Mouse (Mus musculus): ENCODE measurements around the gene Slc35b2. TPM values are rescaled to one million over a fixed set of nuclear protein-coding genes. Genes with fewer than 3 reads are reported as not detected.

Slc35b2 gene
- polyA plus RNA-seq, 1 experiment from 2014 or later = 127 TPM

DNA sequence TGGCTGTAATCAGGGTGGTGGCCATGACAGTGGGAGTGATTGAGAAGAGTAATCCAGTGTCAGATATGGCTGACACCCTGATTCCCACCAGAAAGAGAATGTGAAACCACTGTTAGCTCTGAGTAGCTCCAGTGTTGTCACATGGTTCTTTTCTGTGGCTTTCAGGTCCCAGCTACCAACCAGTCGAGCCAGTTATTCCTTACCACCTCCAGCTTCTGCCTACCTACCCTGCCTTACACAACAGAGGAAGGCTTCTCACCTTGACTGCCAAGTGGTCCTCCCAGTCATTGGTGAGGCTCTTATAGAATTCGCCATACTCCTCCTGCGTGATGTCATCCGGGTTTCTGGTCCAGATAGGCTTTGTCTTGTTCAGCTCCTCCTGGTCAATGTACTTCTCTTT lies 6.3 kb downstream of the Slc35b2 start:
- Histone ChIP-seq H3K4me1 (peaks cover 59% of the 10 kb centered on the region), H3K4me2 (replicated peaks) (no peak overlapping the region), H3K4me3 (no peak overlapping the region)

DNA sequence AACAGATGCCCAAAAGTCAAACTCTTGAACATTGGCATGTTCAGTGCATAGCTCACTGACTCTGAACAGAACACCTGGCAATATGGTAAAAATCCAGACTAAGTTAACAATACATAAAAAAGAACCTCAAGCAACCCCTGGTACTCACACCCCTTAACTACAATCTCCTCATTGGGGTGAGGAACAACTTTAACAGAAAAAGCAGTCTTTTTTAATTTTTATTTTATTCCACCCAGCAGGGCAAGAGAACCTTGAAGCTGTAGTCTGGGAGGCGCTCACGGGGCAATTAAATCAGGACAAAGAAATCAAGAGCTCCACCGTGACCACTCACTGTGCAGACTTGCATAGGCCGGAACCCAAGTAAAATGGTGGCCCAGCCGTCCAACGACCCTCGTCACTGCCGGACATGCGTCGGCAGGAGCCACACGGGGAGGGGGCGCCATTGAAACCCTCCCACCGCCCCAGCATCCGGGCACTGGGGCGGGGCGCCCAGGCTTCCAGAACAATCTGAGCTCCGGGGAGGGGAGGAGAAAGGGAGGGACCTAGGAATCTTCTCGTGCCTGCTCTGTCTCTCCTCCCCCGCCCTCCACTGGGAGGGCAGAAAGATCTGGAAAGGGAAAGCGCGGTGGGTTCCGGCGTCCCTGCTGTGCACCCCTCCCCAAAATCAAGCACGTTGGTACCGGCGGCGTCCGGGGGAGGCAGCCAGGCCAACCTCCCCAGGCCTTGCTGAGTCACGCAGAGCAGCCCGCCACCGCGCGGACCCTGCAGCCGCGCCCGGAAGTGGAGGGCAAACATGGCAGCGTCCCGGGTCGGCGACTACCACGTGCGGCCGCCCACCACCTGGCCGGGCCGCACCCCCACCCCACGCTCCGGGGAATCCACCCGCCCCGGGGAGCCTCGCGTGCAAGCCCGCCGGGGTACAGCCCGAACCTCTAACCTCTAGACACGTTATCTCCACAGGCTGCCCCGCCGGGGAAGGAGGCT lies 8.7 kb downstream of the Slc35b2 start:
- H3K27ac ChIP-seq = peak overlapping the region; percentile 96
- H3K4me3 ChIP-seq = peak overlapping the region; percentile 100
- peaks cover 44% of the 10 kb centered on the region for H3K36me3 ChIP-seq
- peak overlapping the region; percentile 99 for H3K9ac ChIP-seq
- peak overlapping the region; percentile 82 for H3K4me2 ChIP-seq (replicated peaks)
- WGBS = under 1% methylated on average over 53 of the region's 57 CpGs
- peaks cover 38% of the 10 kb centered on the region for H3K4me1 ChIP-seq
- H3K9me3 ChIP-seq = no peaks in the 10 kb centered on the region
- peak; percentile 44 for ATAC-seq (ENCODE audit: low FRiP score, low read depth)
- H3K27me3 ChIP-seq = no peaks in the 10 kb centered on the region

More for the DNA sequence above, 6.3 kb downstream of the Slc35b2 start:
- Histone ChIP-seq H3K9me3 (no peaks in the 10 kb centered on the region), H3K36me3 (peaks cover 62% of the 10 kb centered on the region), H3K9ac (no peak overlapping the region), H3K27ac (no peak overlapping the region), H3K27me3 (no peaks in the 10 kb centered on the region)
- ATAC-seq (ENCODE audit: low FRiP score, low read depth) = no peak
- 83% methylated on average over 4 of the region's 4 CpGs for WGBS

DNA sequence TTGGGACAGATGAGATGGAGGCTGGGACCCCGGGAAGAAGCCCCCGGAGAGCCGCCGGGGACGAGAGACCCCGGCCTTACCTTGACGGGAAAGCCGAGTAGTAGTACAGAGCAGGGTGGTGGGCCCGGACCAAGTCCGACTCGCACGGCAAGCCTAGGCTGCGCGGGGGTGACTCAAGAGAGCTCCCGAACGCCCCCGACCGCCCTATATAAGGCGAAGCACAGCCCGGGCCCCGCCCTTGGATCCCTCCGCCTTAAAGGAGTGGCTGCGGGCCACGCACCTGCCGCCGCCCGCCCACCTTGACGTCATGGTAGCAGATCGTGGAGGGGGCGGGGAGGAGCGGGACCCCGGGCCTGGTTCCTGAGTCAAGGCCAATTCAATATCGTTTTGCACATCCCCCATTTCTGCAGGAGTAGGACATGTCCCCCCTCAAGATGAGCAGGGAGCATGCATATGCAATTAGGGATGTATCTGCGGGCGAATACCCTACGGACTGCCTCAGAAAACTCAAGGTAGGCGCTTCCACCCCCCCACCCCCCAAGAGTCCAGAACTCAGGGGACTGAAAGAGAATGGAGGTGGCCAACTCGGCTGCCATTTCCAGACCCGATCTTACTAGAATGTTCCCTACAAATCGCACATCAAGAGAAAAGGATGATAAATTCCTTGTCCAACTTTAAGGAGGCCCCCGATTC lies 9.6 kb downstream of the Slc35b2 start, which contains the start of gene Hsp90ab1:
Hsp90ab1 (minus strand) TSS at position 185 of the 693 bp plus-strand sequence.
- peak within 1 kb of the TSS; percentile 99 for H3K9ac ChIP-seq
- WGBS = under 1% methylated on average over 41 of the region's 41 CpGs
- peak; percentile 80 for ATAC-seq (ENCODE audit: low FRiP score, low read depth)

DNA sequence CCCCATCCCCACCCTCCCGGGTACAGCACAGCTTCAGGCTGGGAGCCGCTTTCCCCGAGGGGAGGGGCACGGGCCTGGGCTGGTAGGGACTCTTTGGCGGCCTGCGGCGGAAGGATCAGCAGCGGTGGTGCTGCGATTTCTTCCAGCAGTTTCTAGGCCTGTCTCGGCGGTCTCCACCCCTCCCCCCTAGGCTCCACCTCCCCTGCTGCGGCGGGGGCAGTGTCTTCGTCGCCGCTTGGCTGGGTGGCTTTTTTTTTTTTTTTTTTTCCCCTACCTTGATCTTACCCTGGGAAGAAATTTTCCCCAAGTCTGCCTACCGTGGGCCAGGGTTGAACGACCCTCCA lies 10.1 kb downstream of the Slc35b2 start:
- Histone ChIP-seq H3K9me3 (no peaks in the 10 kb centered on the region), H3K36me3 (peaks cover 30% of the 10 kb centered on the region), H3K27ac (peak overlapping the region; percentile 98), H3K4me3 (peak overlapping the region; percentile 100), H3K4me1 (peaks cover 34% of the 10 kb centered on the region), H3K27me3 (no peaks in the 10 kb centered on the region), H3K9ac (peak overlapping the region; percentile 88), H3K4me2 (replicated peaks) (peak overlapping the region; percentile 82)
- 0% methylated on average over 18 of the region's 18 CpGs for WGBS
- ATAC-seq (ENCODE audit: low FRiP score, low read depth) = peak; percentile 63

More for the DNA sequence above, 9.6 kb downstream of the Slc35b2 start, which contains the start of gene Hsp90ab1:
- Histone ChIP-seq H3K9me3 (no peaks in the 10 kb centered on the region), H3K36me3 (peaks cover 35% of the 10 kb centered on the region), H3K27me3 (no peaks in the 10 kb centered on the region), H3K4me2 (replicated peaks) (peak within 1 kb of the TSS; percentile 82), H3K27ac (peak within 1 kb of the TSS; percentile 98), H3K4me3 (peak within 1 kb of the TSS; percentile 100), H3K4me1 (peaks cover 34% of the 10 kb centered on the region)

DNA sequence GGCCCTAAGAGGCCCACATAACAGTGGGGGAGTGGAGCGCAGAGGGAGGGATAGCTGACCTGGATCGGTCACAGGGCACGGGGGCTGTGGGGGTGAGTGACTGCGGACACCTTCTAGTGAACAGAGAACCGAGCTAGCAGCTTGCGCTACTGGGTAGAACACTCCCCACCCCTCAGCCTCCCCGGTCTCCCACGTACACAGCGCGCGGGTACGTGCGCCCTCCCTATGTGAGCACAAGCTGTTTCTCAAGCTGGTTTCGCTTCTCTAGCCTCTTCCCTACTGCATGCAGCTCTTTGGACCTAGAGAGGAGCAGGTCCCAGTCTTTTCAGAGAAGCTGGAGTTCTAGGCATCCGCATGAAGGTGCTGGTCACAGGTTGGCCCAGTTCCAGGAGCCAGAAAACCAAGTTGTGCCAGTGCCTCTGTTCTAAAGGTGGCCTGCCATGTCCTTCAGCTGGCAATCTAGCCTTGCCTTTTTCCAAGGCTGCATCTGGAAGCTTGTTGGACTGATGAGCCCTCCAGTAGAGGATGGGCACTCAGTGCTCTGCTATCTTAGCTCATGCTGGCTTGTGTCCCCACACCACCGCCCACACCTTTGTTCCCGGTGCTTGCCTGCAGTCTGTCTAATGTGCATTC lies 10.6 kb downstream of the Slc35b2 start:
- peak overlapping the region; percentile 100 for H3K4me3 ChIP-seq
- ATAC-seq (ENCODE audit: low FRiP score, low read depth) = peak; percentile 35
- H3K36me3 ChIP-seq = peaks cover 25% of the 10 kb centered on the region
- peak overlapping the region; percentile 88 for H3K9ac ChIP-seq
- peak overlapping the region; percentile 98 for H3K27ac ChIP-seq
- WGBS = 4% methylated on average over 17 of the region's 17 CpGs
- H3K4me1 ChIP-seq = peaks cover 34% of the 10 kb centered on the region
- H3K4me2 ChIP-seq (replicated peaks) = peak overlapping the region; percentile 82
- H3K9me3 ChIP-seq = no peaks in the 10 kb centered on the region
- no peaks in the 10 kb centered on the region for H3K27me3 ChIP-seq

DNA sequence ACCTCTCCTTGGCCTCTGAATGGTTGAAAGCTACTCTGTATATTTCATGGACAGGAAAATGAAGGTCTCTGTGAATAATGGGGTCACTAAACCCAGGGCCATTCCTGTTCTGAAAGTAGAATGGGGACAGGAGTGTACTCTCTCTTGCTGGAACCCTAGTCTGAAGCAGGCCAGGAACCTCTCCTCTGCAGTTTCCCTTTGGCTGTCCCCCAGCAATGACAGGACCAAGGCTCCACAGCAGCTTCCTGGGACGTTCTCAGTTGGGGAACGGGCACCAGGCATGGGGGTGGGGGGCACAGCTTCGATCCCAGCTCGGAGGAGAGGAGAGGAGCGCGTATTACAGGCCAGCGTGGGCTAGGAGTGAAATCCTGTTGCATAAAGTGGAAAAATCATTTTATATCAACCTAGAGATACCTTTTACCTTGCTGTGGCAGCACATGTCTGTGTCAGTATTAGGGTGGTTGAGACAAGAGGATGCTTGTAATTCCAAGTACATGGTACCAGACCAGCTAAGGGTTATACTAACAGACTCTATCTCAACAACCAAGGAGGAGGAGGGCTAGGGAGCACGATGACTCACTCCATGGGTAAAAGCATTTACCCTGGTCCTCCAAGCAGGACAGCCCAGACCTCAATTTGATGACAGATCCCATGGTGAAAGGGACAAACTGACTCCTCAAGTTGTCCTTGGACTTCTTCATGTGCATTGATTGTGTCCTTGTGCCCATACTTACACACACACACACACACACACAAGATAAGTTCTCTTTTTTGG lies 11.6 kb downstream of the Slc35b2 start:
- Histone ChIP-seq H3K4me3 (no peak overlapping the region), H3K9me3 (no peaks in the 10 kb centered on the region), H3K9ac (no peak overlapping the region), H3K27ac (no peak overlapping the region), H3K36me3 (peaks cover 15% of the 10 kb centered on the region), H3K27me3 (no peaks in the 10 kb centered on the region), H3K4me1 (peaks cover 29% of the 10 kb centered on the region), H3K4me2 (replicated peaks) (peak overlapping the region; percentile 82; the same call in 1 of the 2 replicates)
- ATAC-seq (ENCODE audit: low FRiP score, low read depth) = no peak
- 95% methylated on average over 8 of the region's 8 CpGs for WGBS

DNA sequence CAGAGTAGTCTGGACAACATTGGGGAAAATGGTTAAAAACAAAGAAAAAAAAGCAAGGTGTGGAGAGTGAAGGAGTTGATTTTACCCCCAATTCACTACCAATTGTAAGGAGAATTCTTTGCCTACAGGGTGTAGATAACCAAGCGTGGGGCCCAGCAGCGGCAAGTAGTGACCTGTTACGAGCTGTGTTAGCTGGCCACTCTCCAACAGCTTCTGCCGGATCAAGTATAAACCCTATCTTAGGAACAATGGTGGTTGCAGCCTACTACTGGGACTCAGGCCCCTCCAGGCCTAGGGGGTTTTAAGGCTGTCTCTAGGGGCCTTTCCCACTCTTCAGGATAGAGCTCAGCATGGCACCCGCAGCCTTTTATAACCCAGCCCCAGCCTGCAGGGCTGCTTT lies 14.6 kb downstream of the Slc35b2 start:
- Histone ChIP-seq H3K27ac (no peak overlapping the region), H3K36me3 (no peaks in the 10 kb centered on the region), H3K27me3 (no peaks in the 10 kb centered on the region), H3K4me1 (peaks cover 20% of the 10 kb centered on the region), H3K9ac (no peak overlapping the region), H3K9me3 (no peaks in the 10 kb centered on the region), H3K4me3 (no peak overlapping the region), H3K4me2 (replicated peaks) (no peak overlapping the region)
- WGBS = 56% methylated on average over 5 of the region's 5 CpGs
- no peak for ATAC-seq (ENCODE audit: low FRiP score, low read depth)

DNA sequence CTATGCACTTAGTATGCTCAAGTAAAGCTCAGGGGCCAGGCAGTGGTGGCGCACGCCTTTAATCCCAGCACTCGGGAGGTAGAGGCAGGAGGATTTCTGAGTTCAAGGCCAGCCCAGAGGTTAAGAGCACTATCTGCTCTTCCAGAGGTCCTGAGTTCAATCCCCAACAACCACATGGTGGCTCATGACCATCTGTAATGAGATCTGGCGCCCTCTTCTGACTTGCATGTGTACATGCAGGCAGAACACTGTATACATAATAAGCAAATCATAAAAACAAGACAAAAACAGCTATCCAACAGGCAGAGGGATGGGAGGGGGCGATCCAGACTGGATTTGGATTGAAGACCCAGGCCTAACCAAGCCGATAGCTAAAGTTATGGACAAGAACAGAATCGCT lies 15.2 kb downstream of the Slc35b2 start:
- H3K4me3 ChIP-seq = no peak overlapping the region
- H3K4me2 ChIP-seq (replicated peaks) = no peak overlapping the region
- no peaks in the 10 kb centered on the region for H3K9me3 ChIP-seq
- no peak for ATAC-seq (ENCODE audit: low FRiP score, low read depth)
- no peaks in the 10 kb centered on the region for H3K36me3 ChIP-seq
- H3K27me3 ChIP-seq = no peaks in the 10 kb centered on the region
- 74% methylated on average over 7 of the region's 7 CpGs for WGBS
- peaks cover 22% of the 10 kb centered on the region for H3K4me1 ChIP-seq
- no peak overlapping the region for H3K9ac ChIP-seq
- no peak overlapping the region for H3K27ac ChIP-seq

DNA sequence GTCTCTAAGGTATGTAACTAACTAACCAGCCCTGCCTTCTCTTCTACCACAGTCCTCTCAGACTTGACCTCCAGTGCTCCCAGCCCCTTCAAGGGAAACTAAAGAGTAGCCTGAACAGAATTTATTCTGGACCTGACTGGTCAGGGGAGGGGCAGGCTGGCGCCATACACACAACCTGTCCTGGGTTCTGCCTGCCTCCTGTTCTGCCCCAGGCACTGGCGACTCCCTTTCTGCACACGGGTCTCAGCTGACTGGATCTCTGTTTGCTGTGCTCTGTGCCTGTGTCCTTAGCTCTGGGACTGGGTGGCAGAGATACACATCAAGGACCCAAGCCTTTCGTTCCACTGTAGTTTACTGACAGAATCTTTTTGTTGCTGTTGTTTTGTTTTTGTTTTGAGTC lies 15.9 kb downstream of the Slc35b2 start:
- no peaks in the 10 kb centered on the region for H3K9me3 ChIP-seq
- no peak overlapping the region for H3K4me2 ChIP-seq (replicated peaks)
- H3K36me3 ChIP-seq = no peaks in the 10 kb centered on the region
- no peak for ATAC-seq (ENCODE audit: low FRiP score, low read depth)
- no peak overlapping the region for H3K27ac ChIP-seq
- 78% methylated on average over 4 of the region's 4 CpGs for WGBS
- no peak overlapping the region for H3K9ac ChIP-seq
- no peaks in the 10 kb centered on the region for H3K27me3 ChIP-seq
- no peak overlapping the region for H3K4me3 ChIP-seq
- H3K4me1 ChIP-seq = peaks cover 25% of the 10 kb centered on the region

DNA sequence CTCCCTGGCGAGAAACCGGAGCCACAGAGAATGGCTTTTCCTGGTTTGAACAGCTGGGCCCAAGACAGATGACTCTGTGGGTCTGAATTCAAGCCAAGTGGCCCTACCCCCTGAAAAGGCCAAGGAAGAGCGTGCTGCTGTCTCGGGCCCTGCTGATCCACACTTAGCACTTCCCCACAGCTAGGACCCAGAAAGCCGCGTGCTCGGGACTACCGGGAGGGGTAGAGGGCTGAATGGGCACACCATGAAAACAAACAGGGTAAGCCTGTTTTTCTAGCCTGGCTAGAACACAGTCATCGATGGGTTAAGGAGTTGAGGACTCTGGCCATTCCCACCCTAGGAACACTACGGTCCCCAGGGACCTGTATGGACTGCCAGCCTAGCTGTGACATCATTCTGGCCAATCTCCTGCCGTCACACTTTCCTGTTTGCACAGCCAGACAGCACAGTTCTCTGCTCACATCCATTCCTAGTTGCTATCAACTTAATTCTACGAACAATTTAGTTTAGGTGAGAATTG lies 17.3 kb downstream of the Slc35b2 start:
- no peaks in the 10 kb centered on the region for H3K9me3 ChIP-seq
- H3K36me3 ChIP-seq = no peaks in the 10 kb centered on the region
- H3K4me1 ChIP-seq = peaks cover 33% of the 10 kb centered on the region
- H3K9ac ChIP-seq = no peak overlapping the region
- no peak overlapping the region for H3K4me3 ChIP-seq
- H3K27me3 ChIP-seq = no peaks in the 10 kb centered on the region
- no peak overlapping the region; the same call in 1 of the 2 replicates for H3K4me2 ChIP-seq (replicated peaks)
- ATAC-seq (ENCODE audit: low FRiP score, low read depth) = 0 out of 2 replicates have a peak, but pooled peaks have one; percentile 6
- H3K27ac ChIP-seq = peak overlapping the region; percentile 22; the same call in 1 of the 2 replicates
- WGBS = 39% methylated on average over 12 of the region's 12 CpGs

DNA sequence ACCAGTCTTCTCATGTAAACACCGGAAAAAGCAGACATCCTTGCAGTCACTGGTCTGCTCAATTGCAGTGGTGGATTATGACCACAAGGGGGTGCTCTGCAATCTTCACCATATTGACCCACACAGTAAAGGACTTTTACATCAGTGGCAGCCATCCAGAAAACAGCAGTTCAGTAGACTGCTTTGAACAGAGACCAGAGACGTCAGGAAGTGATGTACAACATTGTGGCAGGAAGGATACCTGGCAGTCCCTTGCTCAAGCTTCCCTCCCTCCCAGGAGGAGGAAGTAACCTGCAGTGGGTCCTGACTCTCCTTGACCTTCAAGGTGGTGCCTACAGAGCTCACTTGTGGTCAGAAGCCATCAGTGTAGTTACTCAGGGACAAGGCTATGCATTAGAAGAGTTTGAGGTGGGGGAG lies 17.9 kb downstream of the Slc35b2 start:
- WGBS = 12% methylated on average over 2 of the region's 2 CpGs
- ATAC-seq (ENCODE audit: low FRiP score, low read depth) = peak; percentile 25; the same call in 1 of the 2 replicates

More for the DNA sequence above, 17.9 kb downstream of the Slc35b2 start:
- H3K36me3 ChIP-seq = peaks cover 5% of the 10 kb centered on the region
- H3K9ac ChIP-seq = no peak overlapping the region
- H3K4me3 ChIP-seq = no peak overlapping the region
- no peak overlapping the region for H3K4me2 ChIP-seq (replicated peaks)
- 0 out of 2 replicates have a peak overlapping the region, but pooled peaks have one; percentile 22 for H3K27ac ChIP-seq
- H3K27me3 ChIP-seq = no peaks in the 10 kb centered on the region
- H3K4me1 ChIP-seq = peaks cover 35% of the 10 kb centered on the region
- 0 out of 2 replicates have a peak, but pooled peaks cover 3% of the 10 kb centered on the region for H3K9me3 ChIP-seq
